Mouse (Mus musculus): ENCODE measurements around the gene P2ry4. TPM values are rescaled to one million over a fixed set of nuclear protein-coding genes. Genes with fewer than 3 reads are reported as not detected.

Gene P2ry4
- total and polyA plus RNA-seq, 2 experiments from 2014 or later, result 0.11 TPM; not detected in 1

- Histone ChIP-seq H3K27ac (ENCODE audit: low read depth, low read length) (no peak within 1 kb of the TSS), H3K36me3 (ENCODE audit: insufficient read depth, low read length) (no peaks in the 10 kb centered on the region), H3K9ac (replicated peaks; ENCODE audit: low read length, poor library complexity, severe bottlenecking) (no peak within 1 kb of the TSS), H3K4me2 (ENCODE audit: low read depth, low read length, poor library complexity, severe bottlenecking) (no peak within 1 kb of the TSS), H3K4me1 (ENCODE audit: insufficient read depth, low read length) (no peaks in the 10 kb centered on the region), H3K4me3 (ENCODE audit: low read depth, low read length) (no peak within 1 kb of the TSS), H3K27me3 (ENCODE audit: insufficient read depth, low read length) (no peaks in the 10 kb centered on the region), H3K9me3 (ENCODE audit: low read length) (no peaks in the 10 kb centered on the region)
- no peak for ATAC-seq (ENCODE audit: low FRiP score)
- TF ChIP-seq CTCF (IDR thresholded peaks at IDR 0.05), result no peak
- no peak for DNase-seq (ENCODE audit: low spot score)
- WGBS, result 85% methylated on average over 1 of the region's 1 CpGs
Observed at GRCm38 (mm10) chrX:100571951-100572350, 22.7 kb downstream of the P2ry4 start, which contains the start of gene Awat1. Gene Awat1 (plus strand): TSS chrX:100572251.

GRCm38 (mm10) chrX:100565696-100566095 lies 29.0 kb downstream of the P2ry4 start:
- no peak overlapping the region for H3K27ac ChIP-seq (ENCODE audit: low read depth, low read length)
- no peak for TF ChIP-seq CTCF (IDR thresholded peaks at IDR 0.05)
- ATAC-seq (ENCODE audit: low FRiP score) (no peak), DNase-seq (ENCODE audit: low spot score) (no peak)
- H3K9ac ChIP-seq (replicated peaks; ENCODE audit: low read length, poor library complexity, severe bottlenecking), result no peak overlapping the region
- no peaks in the 10 kb centered on the region for H3K36me3 ChIP-seq (ENCODE audit: insufficient read depth, low read length)
- no peaks in the 10 kb centered on the region for H3K4me1 ChIP-seq (ENCODE audit: insufficient read depth, low read length)
- 91% methylated on average over 3 of the region's 3 CpGs for WGBS
- no peaks in the 10 kb centered on the region for H3K27me3 ChIP-seq (ENCODE audit: insufficient read depth, low read length)
- H3K4me3 ChIP-seq (ENCODE audit: low read depth, low read length), result no peak overlapping the region
- no peak overlapping the region for H3K4me2 ChIP-seq (ENCODE audit: low read depth, low read length, poor library complexity, severe bottlenecking)
- H3K9me3 ChIP-seq (ENCODE audit: low read length), result no peaks in the 10 kb centered on the region

GRCm38 (mm10) chrX:100556026-100556425 lies 38.6 kb downstream of the P2ry4 start:
- Histone ChIP-seq H3K9me3 (ENCODE audit: low read length) (no peaks in the 10 kb centered on the region), H3K9ac (replicated peaks; ENCODE audit: low read length, poor library complexity, severe bottlenecking) (no peak overlapping the region), H3K36me3 (ENCODE audit: insufficient read depth, low read length) (no peaks in the 10 kb centered on the region), H3K4me1 (ENCODE audit: insufficient read depth, low read length) (no peaks in the 10 kb centered on the region), H3K27ac (ENCODE audit: low read depth, low read length) (no peak overlapping the region), H3K4me3 (ENCODE audit: low read depth, low read length) (no peak overlapping the region), H3K4me2 (ENCODE audit: low read depth, low read length, poor library complexity, severe bottlenecking) (no peak overlapping the region), H3K27me3 (ENCODE audit: insufficient read depth, low read length) (no peaks in the 10 kb centered on the region)
- 81% methylated on average over 3 of the region's 3 CpGs for WGBS
- ATAC-seq (ENCODE audit: low FRiP score) (no peak), DNase-seq (ENCODE audit: low spot score) (no peak)
- TF ChIP-seq CTCF (IDR thresholded peaks at IDR 0.05), result no peak

Other genes starting within 250 kb of the P2ry4 start
- not detected in 2 replicates for gene Otud6a, start 165.9 kb downstream of the P2ry4 start, total RNA-seq (2014; rRNA removed)
- gene Otud6a, start 165.9 kb downstream of the P2ry4 start, polyA plus RNA-seq (2015; fragmentation: Nextera tagmentation; extraction: Ambion mirVana), result not detected in 2 replicates
- not detected in 2 replicates for gene Awat2, start 152.2 kb downstream of the P2ry4 start, total RNA-seq (2014; rRNA removed)
- gene Awat2, start 152.2 kb downstream of the P2ry4 start, polyA plus RNA-seq (2015; fragmentation: Nextera tagmentation; extraction: Ambion mirVana), result 0.10 TPM in 1 of 2 replicates, not detected in the other
- 35.3 and 39.6 TPM in 2 replicates for gene Igbp1, start 100.6 kb downstream of the P2ry4 start, total RNA-seq (2014; rRNA removed)
- 26.0 TPM in 2 replicates for gene Igbp1, start 100.6 kb downstream of the P2ry4 start, polyA plus RNA-seq (2015; fragmentation: Nextera tagmentation; extraction: Ambion mirVana)
- not detected in 2 replicates for gene Dgat2l6, start 70.0 kb downstream of the P2ry4 start, total RNA-seq (2014; rRNA removed)
- gene Dgat2l6, start 70.0 kb downstream of the P2ry4 start, polyA plus RNA-seq (2015; fragmentation: Nextera tagmentation; extraction: Ambion mirVana), result not detected in 2 replicates
- gene Awat1, start 22.6 kb downstream of the P2ry4 start, total RNA-seq (2014; rRNA removed), result not detected in 2 replicates
- not detected in 2 replicates for gene Awat1, start 22.6 kb downstream of the P2ry4 start, polyA plus RNA-seq (2015; fragmentation: Nextera tagmentation; extraction: Ambion mirVana)
- gene Arr3, start 10.6 kb upstream of the P2ry4 start, total RNA-seq (2014; rRNA removed), result not detected in 2 replicates
- 0.15 and 0.20 TPM in 2 replicates for gene Arr3, start 10.6 kb upstream of the P2ry4 start, polyA plus RNA-seq (2015; fragmentation: Nextera tagmentation; extraction: Ambion mirVana)
- 2.1 and 3.9 TPM in 2 replicates for gene Kif4, start 30.9 kb upstream of the P2ry4 start, total RNA-seq (2014; rRNA removed)
- gene Kif4, start 30.9 kb upstream of the P2ry4 start, polyA plus RNA-seq (2015; fragmentation: Nextera tagmentation; extraction: Ambion mirVana), result 1.3 and 1.6 TPM in 2 replicates
- 25.3 and 27.7 TPM in 2 replicates for gene Pdzd11, start 31.7 kb upstream of the P2ry4 start, total RNA-seq (2014; rRNA removed)
- 68.9 and 76.1 TPM in 2 replicates for gene Pdzd11, start 31.7 kb upstream of the P2ry4 start, polyA plus RNA-seq (2015; fragmentation: Nextera tagmentation; extraction: Ambion mirVana)
- gene Gdpd2, start 135.0 kb upstream of the P2ry4 start, total RNA-seq (2014; rRNA removed), result 37.4 and 42.5 TPM in 2 replicates
- 43.8 and 47.7 TPM in 2 replicates for gene Gdpd2, start 135.0 kb upstream of the P2ry4 start, polyA plus RNA-seq (2015; fragmentation: Nextera tagmentation; extraction: Ambion mirVana)
- 37.1 and 44.9 TPM in 2 replicates for gene Dlg3, start 172.9 kb upstream of the P2ry4 start, total RNA-seq (2014; rRNA removed)
- gene Dlg3, start 172.9 kb upstream of the P2ry4 start, polyA plus RNA-seq (2015; fragmentation: Nextera tagmentation; extraction: Ambion mirVana), result 2.9 and 3.5 TPM in 2 replicates